Mouse (Mus musculus): ENCODE measurements around the gene Gm10945. TPM values are rescaled to one million over a fixed set of nuclear protein-coding genes. Genes with fewer than 3 reads are reported as not detected.

Gm10945 gene
- polyA plus RNA-seq, 1 experiment, result not detected

GRCm38 (mm10) chr10:6723765-6724164, 37.8 kb downstream of the Gm10945 start:
- Histone ChIP-seq H3K4me1 (replicated peaks; ENCODE audit: control insufficient read depth, insufficient read depth, low read length) (no peaks in the 10 kb centered on the region), H3K27me3 (ENCODE audit: control insufficient read depth, insufficient read depth, low read length) (no peaks in the 10 kb centered on the region), H3K4me3 (ENCODE audit: control insufficient read depth, insufficient read depth, low read length) (no peak overlapping the region), H3K27ac (ENCODE audit: control insufficient read depth, insufficient read depth, low read length) (no peak overlapping the region), H3K36me3 (ENCODE audit: control insufficient read depth, insufficient read depth, low read length) (no peaks in the 10 kb centered on the region)
- 91% methylated on average over 1 of the region's 1 CpGs for WGBS
- no peak for DNase-seq
- no peak for TF ChIP-seq POLR2A (IDR thresholded peaks at IDR 0.05; ENCODE audit: control insufficient read depth, extremely low read depth, insufficient read depth, low read length, poor library complexity)
- TF ChIP-seq CTCF (IDR thresholded peaks at IDR 0.05; ENCODE audit: borderline replicate concordance, control insufficient read depth, extremely low read depth, insufficient read depth, low read length, poor library complexity), result no peak

GRCm38 (mm10) chr10:6717181-6717948, 44.2 kb downstream of the Gm10945 start:
- H3K27ac ChIP-seq (ENCODE audit: control insufficient read depth, insufficient read depth, low read length), result no peak overlapping the region
- DNase-seq, result no peak
- H3K36me3 ChIP-seq (ENCODE audit: control insufficient read depth, insufficient read depth, low read length), result no peaks in the 10 kb centered on the region
- WGBS, result 16% methylated on average over 4 of the region's 4 CpGs
- no peaks in the 10 kb centered on the region for H3K27me3 ChIP-seq (ENCODE audit: control insufficient read depth, insufficient read depth, low read length)
- H3K4me3 ChIP-seq (ENCODE audit: control insufficient read depth, insufficient read depth, low read length), result no peak overlapping the region
- H3K4me1 ChIP-seq (replicated peaks; ENCODE audit: control insufficient read depth, insufficient read depth, low read length), result no peaks in the 10 kb centered on the region
- TF ChIP-seq POLR2A (IDR thresholded peaks at IDR 0.05; ENCODE audit: control insufficient read depth, extremely low read depth, insufficient read depth, low read length, poor library complexity), result no peak
- TF ChIP-seq CTCF (IDR thresholded peaks at IDR 0.05; ENCODE audit: borderline replicate concordance, control insufficient read depth, extremely low read depth, insufficient read depth, low read length, poor library complexity), result no peak

DNA sequence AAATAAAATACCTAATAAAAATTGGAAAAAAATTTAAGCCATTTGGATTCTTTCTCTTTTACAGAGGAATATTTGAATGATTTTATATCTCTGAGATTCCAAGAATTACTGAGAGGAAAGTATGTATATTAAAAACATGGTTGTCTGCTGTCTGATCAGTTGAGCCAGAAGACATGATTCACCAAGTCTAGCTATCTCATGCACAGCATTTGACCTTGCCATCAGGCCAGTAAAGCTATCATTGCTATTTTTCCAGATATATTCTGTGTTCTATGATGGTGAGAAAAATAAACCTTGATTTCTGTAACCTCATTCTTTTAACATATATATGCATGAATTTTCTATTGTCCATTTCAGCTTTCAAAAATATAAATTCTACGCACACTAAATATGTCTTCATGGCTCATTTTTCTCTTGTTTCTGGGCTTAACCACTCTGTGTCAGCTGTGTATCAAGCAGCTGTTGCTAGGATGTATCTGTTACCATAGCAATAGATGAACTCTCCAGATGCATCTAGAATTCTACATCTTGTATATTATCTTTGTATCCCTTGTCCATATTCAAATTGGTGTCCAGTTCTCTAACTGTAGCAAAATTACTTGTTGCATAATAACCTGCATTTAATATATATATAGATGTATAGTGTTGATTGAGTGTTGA, 56.2 kb downstream of the Gm10945 start:
- DNase-seq, result no peak
- H3K27ac ChIP-seq (ENCODE audit: control insufficient read depth, insufficient read depth, low read length), result no peak overlapping the region
- H3K36me3 ChIP-seq (ENCODE audit: control insufficient read depth, insufficient read depth, low read length), result no peaks in the 10 kb centered on the region
- TF ChIP-seq POLR2A (IDR thresholded peaks at IDR 0.05; ENCODE audit: control insufficient read depth, extremely low read depth, insufficient read depth, low read length, poor library complexity) (no peak), CTCF (IDR thresholded peaks at IDR 0.05; ENCODE audit: borderline replicate concordance, control insufficient read depth, extremely low read depth, insufficient read depth, low read length, poor library complexity) (no peak)
- no peaks in the 10 kb centered on the region for H3K27me3 ChIP-seq (ENCODE audit: control insufficient read depth, insufficient read depth, low read length)
- H3K4me1 ChIP-seq (replicated peaks; ENCODE audit: control insufficient read depth, insufficient read depth, low read length), result no peaks in the 10 kb centered on the region
- WGBS, result 98% methylated on average over 1 of the region's 1 CpGs
- H3K4me3 ChIP-seq (ENCODE audit: control insufficient read depth, insufficient read depth, low read length), result no peak overlapping the region

DNA sequence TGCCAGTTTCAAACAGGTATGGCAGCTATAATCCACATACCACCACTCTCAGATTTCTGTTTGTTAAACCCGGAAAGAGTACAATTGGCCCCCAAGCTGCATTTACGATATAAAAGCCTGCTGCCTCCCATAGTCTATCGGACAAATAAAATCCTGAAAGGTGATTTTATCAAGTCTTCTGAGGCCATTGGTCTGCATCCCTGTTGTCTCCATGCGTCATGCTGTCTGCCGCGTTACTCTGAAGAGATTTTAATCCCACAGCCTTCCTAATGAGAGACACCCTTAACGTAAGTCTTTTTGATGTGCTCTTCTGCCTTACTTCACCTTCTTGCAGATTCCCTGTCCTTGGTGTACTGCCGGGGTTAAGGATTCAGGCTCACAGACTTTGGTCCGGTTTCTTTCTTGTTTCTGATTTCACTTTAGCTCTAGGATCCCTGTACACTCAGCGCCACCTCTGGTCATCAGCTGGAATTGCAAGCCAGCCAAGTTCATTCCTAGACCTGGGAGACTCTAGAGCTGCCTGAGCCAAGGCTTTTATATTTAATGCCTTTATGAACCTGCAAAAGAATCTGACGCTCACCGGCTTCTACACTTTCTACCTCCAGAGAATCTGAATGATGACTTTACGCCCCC, 67.2 kb downstream of the Gm10945 start:
- H3K4me3 ChIP-seq (ENCODE audit: control insufficient read depth, insufficient read depth, low read length), result no peak overlapping the region
- H3K27ac ChIP-seq (ENCODE audit: control insufficient read depth, insufficient read depth, low read length), result no peak overlapping the region
- no peaks in the 10 kb centered on the region for H3K4me1 ChIP-seq (replicated peaks; ENCODE audit: control insufficient read depth, insufficient read depth, low read length)
- no peaks in the 10 kb centered on the region; the same call in 1 of the 2 replicates for H3K27me3 ChIP-seq (ENCODE audit: control insufficient read depth, insufficient read depth, low read length)
- no peaks in the 10 kb centered on the region for H3K36me3 ChIP-seq (ENCODE audit: control insufficient read depth, insufficient read depth, low read length)
- peak; percentile 2 for DNase-seq
- WGBS, result 60% methylated on average over 13 of the region's 13 CpGs
- TF ChIP-seq CTCF (IDR thresholded peaks at IDR 0.05; ENCODE audit: borderline replicate concordance, control insufficient read depth, extremely low read depth, insufficient read depth, low read length, poor library complexity), result no peak
- TF ChIP-seq POLR2A (IDR thresholded peaks at IDR 0.05; ENCODE audit: control insufficient read depth, extremely low read depth, insufficient read depth, low read length, poor library complexity), result no peak

Other genes starting within 250 kb of the Gm10945 start
- gene Oprm1, start 3.3 kb downstream of the Gm10945 start, polyA plus RNA-seq (2012; rRNA removed), result not detected in 2 replicates